Mouse (Mus musculus) myocyte (in vitro differentiated cells): Measurements from ENCODE around the gene Slc24a3. TPM values are rescaled to one million over a fixed set of nuclear protein-coding genes. Genes with fewer than 3 reads are reported as not detected.

ENCODE experiments used
- H3K27me3 ChIP-seq: one replicate; pipeline ENCODE4 v1.6.1; 2011; ENCODE audit not compliant: control insufficient read depth, insufficient read depth, insufficient read length
- H3K36me3 ChIP-seq: one replicate; pipeline ENCODE4 v1.6.1; 2011; ENCODE audit not compliant: control insufficient read depth, insufficient read depth
- H3K4me2 ChIP-seq: one replicate; pipeline ENCODE4 v1.6.1; 2011; ENCODE audit warnings: low read depth, control low read depth
- H3K4me3 ChIP-seq: one replicate; pipeline ENCODE4 v1.5.1; 2011; ENCODE audit warnings: mild to moderate bottlenecking, control low read depth, moderate library complexity
- H3K79me2 ChIP-seq: one replicate; pipeline ENCODE4 v1.6.1; 2011; ENCODE audit not compliant: control insufficient read depth, insufficient read depth
- H3ac ChIP-seq: one replicate; pipeline ENCODE4 v1.6.1; 2011; ENCODE audit not compliant: control insufficient read depth, insufficient read length
- CEBPB ChIP-seq: IDR thresholded peaks from 2 replicates; pipeline ENCODE4 v1.6.1; 2011; ENCODE audit warnings: mild to moderate bottlenecking, moderate library complexity; ENCODE audit not compliant: poor library complexity, insufficient read depth, severe bottlenecking
- E2F4 ChIP-seq: IDR thresholded peaks from one replicate; pipeline ENCODE4 v1.6.1; 2011; ENCODE audit warnings: mild to moderate bottlenecking, control low read depth, moderate library complexity; ENCODE audit not compliant: insufficient read depth
- MAX ChIP-seq: IDR thresholded peaks from one replicate; pipeline ENCODE4 v1.6.1; 2011; ENCODE audit warnings: low read depth, mild to moderate bottlenecking, control low read depth
- MYOD1 ChIP-seq, 3 experiments: IDR thresholded peaks; one replicate each; pipeline ENCODE4 v1.6.1; 2011; ENCODE audit warnings: control low read depth in 2 of 3, low read depth in 2 of 3, mild to moderate bottlenecking in 2 of 3, moderate library complexity in 1 of 3; ENCODE audit not compliant: insufficient read length in 2 of 3, control insufficient read depth in 1 of 3
- MYOG ChIP-seq, 3 experiments: IDR thresholded peaks; one replicate each; pipeline ENCODE4 v1.6.1; 2011; ENCODE audit warnings: control low read depth in 2 of 3, low read depth in 2 of 3, mild to moderate bottlenecking in 2 of 3; ENCODE audit not compliant: insufficient read length in 2 of 3, control insufficient read depth in 1 of 3, insufficient read depth in 1 of 3
- POLR2A ChIP-seq: IDR thresholded peaks from one replicate; pipeline ENCODE4 v1.6.1; 2011; ENCODE audit warnings: low read depth, mild to moderate bottlenecking, control low read depth, moderate library complexity; ENCODE audit not compliant: insufficient read length
- POLR2AphosphoS2 ChIP-seq: IDR thresholded peaks from one replicate; pipeline ENCODE4 v1.6.1; 2011; ENCODE audit warnings: low read depth, control low read depth; ENCODE audit not compliant: insufficient read length
- REST ChIP-seq: IDR thresholded peaks from one replicate; pipeline ENCODE4 v1.6.1; 2011; ENCODE audit warnings: mild to moderate bottlenecking, control low read depth, moderate library complexity; ENCODE audit not compliant: insufficient read depth, insufficient read length
- SRF ChIP-seq: IDR thresholded peaks from one replicate; pipeline ENCODE4 v1.6.1; 2011; ENCODE audit warnings: low read depth; ENCODE audit not compliant: control insufficient read depth, insufficient read length
- TCF12 ChIP-seq: IDR thresholded peaks from one replicate; pipeline ENCODE4 v1.6.1; 2011; ENCODE audit warnings: mild to moderate bottlenecking, control low read depth; ENCODE audit not compliant: poor library complexity, insufficient read depth, severe bottlenecking
- TCF3 ChIP-seq: IDR thresholded peaks from one replicate; pipeline ENCODE4 v1.6.1; 2011; ENCODE audit warnings: low read depth, control low read depth; ENCODE audit not compliant: insufficient read length
- USF1 ChIP-seq: IDR thresholded peaks from one replicate; pipeline ENCODE4 v1.6.1; 2011; ENCODE audit warnings: low read depth, mild to moderate bottlenecking, control low read depth, moderate library complexity
- polyA plus RNA-seq: library from polyadenylated mRNA; unstranded; fragments of >200 nt; fragmentation: generic; extraction: Trizol; gene quantifications from one replicate; pipeline ENCODE4 v1.2.1, GENCODE M21; 2012; ENCODE audit warnings: missing spikeins

The Slc24a3 gene
- polyA plus RNA-seq, 1 experiment, result 4.8 TPM

DNA sequence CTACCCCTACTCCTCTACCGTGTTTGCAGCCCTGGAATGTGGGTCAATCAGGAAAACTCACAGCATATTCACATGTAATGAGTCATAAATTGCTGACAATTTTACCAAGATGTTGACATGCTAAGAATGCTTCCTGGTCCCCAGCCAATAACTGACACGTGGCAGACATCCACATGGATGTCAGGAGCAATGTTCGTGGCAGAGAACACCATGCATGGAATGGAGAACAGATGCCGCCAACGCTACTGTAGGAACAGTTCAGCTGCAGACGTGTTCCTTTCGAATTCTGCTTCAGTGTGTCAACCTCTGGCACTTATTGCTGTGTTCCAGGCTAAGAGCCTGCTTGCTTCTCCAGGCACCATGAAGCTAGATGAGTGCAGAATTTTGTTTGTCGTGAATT is 162.2 kb downstream of the Slc24a3 start:
- H3K27me3 ChIP-seq, result no peaks in the 10 kb centered on the region
- H3K36me3 ChIP-seq, result no peaks in the 10 kb centered on the region
- H3K79me2 ChIP-seq, result no peaks in the 10 kb centered on the region
- H3K4me2 ChIP-seq, result peak overlapping the region; percentile 16
- H3K4me3 ChIP-seq, result no peak overlapping the region
- H3ac ChIP-seq, result no peak overlapping the region
- TF ChIP-seq POLR2AphosphoS2 (no peak), MAX (no peak), TCF3 (no peak)

- H3K4me2 ChIP-seq, result no peak overlapping the region
- no peaks in the 10 kb centered on the region for H3K27me3 ChIP-seq
- H3K4me3 ChIP-seq, result no peak overlapping the region
- H3ac ChIP-seq, result no peak overlapping the region
- no peaks in the 10 kb centered on the region for H3K79me2 ChIP-seq
- no peaks in the 10 kb centered on the region for H3K36me3 ChIP-seq
- TF ChIP-seq MYOD1 (IDR thresholded peaks at IDR 0.05; ENCODE audit: control insufficient read depth in 1 of 3, insufficient read length in 2 of 3, low read depth in 2 of 3) (no peak), E2F4 (no peak), POLR2AphosphoS2 (no peak), MAX (no peak), TCF12 (no peak), CEBPB (no peak)
These were observed 164.0 kb downstream of the Slc24a3 start for GRCm38 (mm10) chr2:145331525-145331924.

- TF ChIP-seq TCF12, result no peak
- no peak for TF ChIP-seq MAX
- TF ChIP-seq SRF, result no peak
- TF ChIP-seq CEBPB, result no peak
- no peak for TF ChIP-seq REST
- no peak for TF ChIP-seq E2F4
- TF ChIP-seq MYOG (IDR thresholded peaks at IDR 0.05; ENCODE audit: control insufficient read depth in 1 of 3, insufficient read depth in 1 of 3, insufficient read length in 2 of 3, low read depth in 2 of 3), result no peak
- no peak for TF ChIP-seq POLR2A
- no peak for TF ChIP-seq USF1
- TF ChIP-seq TCF3, result no peak
- no peak for TF ChIP-seq MYOD1 (IDR thresholded peaks at IDR 0.05; ENCODE audit: control insufficient read depth in 1 of 3, insufficient read length in 2 of 3, low read depth in 2 of 3)
- no peak for TF ChIP-seq POLR2AphosphoS2
- no peaks in the 10 kb centered on the region for H3K27me3 ChIP-seq
These were observed 165.9 kb downstream of the Slc24a3 start for GRCm38 (mm10) chr2:145333466-145333865.

DNA sequence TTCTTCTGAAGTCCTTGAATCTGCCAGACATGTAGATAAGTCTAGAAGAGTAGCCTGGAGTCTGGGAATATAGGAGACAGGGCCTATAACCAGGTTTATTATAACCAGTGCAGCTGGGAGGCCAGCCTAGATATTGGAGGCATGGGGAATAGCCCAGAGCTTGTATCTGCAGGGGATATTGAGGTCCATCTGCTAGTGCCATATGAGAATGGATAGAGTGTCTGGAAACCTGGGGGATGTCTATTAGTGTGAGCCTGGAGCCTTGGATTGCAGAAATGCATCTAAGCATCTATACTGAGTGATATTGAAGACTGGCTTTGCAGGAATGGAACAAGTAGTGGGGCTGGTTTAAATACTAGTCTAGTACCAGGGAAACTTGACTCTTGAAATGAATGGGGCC is 168.9 kb downstream of the Slc24a3 start:
- Histone ChIP-seq H3K4me3 (no peak overlapping the region), H3K4me2 (no peak overlapping the region), H3K36me3 (no peaks in the 10 kb centered on the region), H3K79me2 (no peaks in the 10 kb centered on the region), H3K27me3 (no peaks in the 10 kb centered on the region), H3ac (no peak overlapping the region)
- TF ChIP-seq REST, result no peak
- no peak for TF ChIP-seq CEBPB
- TF ChIP-seq SRF, result no peak
- no peak for TF ChIP-seq POLR2A
- TF ChIP-seq TCF12, result no peak
- no peak for TF ChIP-seq POLR2AphosphoS2
- TF ChIP-seq MYOG (IDR thresholded peaks at IDR 0.05; ENCODE audit: control insufficient read depth in 1 of 3, insufficient read depth in 1 of 3, insufficient read length in 2 of 3, low read depth in 2 of 3), result no peak
- TF ChIP-seq MAX, result no peak
- no peak for TF ChIP-seq USF1
- TF ChIP-seq MYOD1 (IDR thresholded peaks at IDR 0.05; ENCODE audit: control insufficient read depth in 1 of 3, insufficient read length in 2 of 3, low read depth in 2 of 3), result no peak
- TF ChIP-seq E2F4, result no peak
- no peak for TF ChIP-seq TCF3

More at GRCm38 (mm10) chr2:145333466-145333865, 165.9 kb downstream of the Slc24a3 start:
- no peak overlapping the region for H3K4me3 ChIP-seq
- no peaks in the 10 kb centered on the region for H3K36me3 ChIP-seq
- H3K79me2 ChIP-seq, result no peaks in the 10 kb centered on the region
- no peak overlapping the region for H3K4me2 ChIP-seq
- no peak overlapping the region for H3ac ChIP-seq

- TF ChIP-seq USF1 (no peak), CEBPB (no peak), REST (no peak), SRF (no peak), TCF12 (no peak), MYOD1 (IDR thresholded peaks at IDR 0.05; ENCODE audit: control insufficient read depth in 1 of 3, insufficient read length in 2 of 3, low read depth in 2 of 3) (no peak), E2F4 (no peak), MAX (no peak), TCF3 (no peak), POLR2AphosphoS2 (no peak), MYOG (IDR thresholded peaks at IDR 0.05; ENCODE audit: control insufficient read depth in 1 of 3, insufficient read depth in 1 of 3, insufficient read length in 2 of 3, low read depth in 2 of 3) (no peak), POLR2A (no peak)
- Histone ChIP-seq H3K27me3 (no peaks in the 10 kb centered on the region), H3K4me2 (no peak overlapping the region), H3K79me2 (no peaks in the 10 kb centered on the region), H3K36me3 (no peaks in the 10 kb centered on the region), H3K4me3 (no peak overlapping the region), H3ac (no peak overlapping the region)
These were observed 173.3 kb downstream of the Slc24a3 start for GRCm38 (mm10) chr2:145340816-145341215.
